ENCODE assay signal across 9 mouse cellular contexts in genomic region chr14:33933778-33934317, GRCm38 (mm10). TPM values are rescaled to one million over a fixed set of nuclear protein-coding genes. Genes with fewer than 3 reads are reported as not detected.
A peak's percentile ranks its signal among the peaks of the same experiment; 100 is the strongest.
DNase-seq lines count a peak whose midpoint lies in the region; ATAC-seq and TF ChIP-seq lines count a peak whose summit lies in the region.
"Had no signal": no experiment of that assay in that cellular context is flagged by ENCODE, and none has a peak within 500 bp of the region (broad histone marks: within the 10 kb centered on the region; RNA-seq: fewer than 3 reads in every experiment).

No protein-coding gene starts in this region.

- no peaks in the 10 kb centered on the region for H3K4me1 ChIP-seq in cerebellum, adult 2 months (ENCODE audit: control insufficient read depth, insufficient read depth, low read length)
- no peaks in the 10 kb centered on the region for H3K4me1 ChIP-seq in heart, postnatal 0 days (ENCODE audit: control insufficient read depth, insufficient read depth)
- no peaks in the 10 kb centered on the region for H3K4me1 ChIP-seq in midbrain, embryonic 11.5 days (ENCODE audit: control insufficient read depth, insufficient read depth, low read length)
- H3K4me1 ChIP-seq: lung, embryonic 15.5 days had no signal

- H3K9ac ChIP-seq in heart, postnatal 0 days (replicated peaks; ENCODE audit: low read depth, low read length): no peak overlapping the region
- H3K9ac ChIP-seq in midbrain, embryonic 11.5 days (ENCODE audit: low read length): no peak overlapping the region
- H3K9ac ChIP-seq: lung, embryonic 15.5 days had no signal

- no peak for TF ChIP-seq POLR2A in cerebellum, adult 2 months (IDR thresholded peaks at IDR 0.05; ENCODE audit: borderline replicate concordance, insufficient read depth, low read length)

- DNase-seq in cerebellum, adult 2 months: peak; percentile 31 to 49
- DNase-seq in cerebellum, adult 9-11 months: no peak
- peak; percentile 34 for DNase-seq in urinary bladder, postnatal 25 days (ENCODE audit: low spot score)
- no peak for DNase-seq in urinary bladder, postnatal 4 days (ENCODE audit: low spot score in 2 of 2)
- DNase-seq in heart, postnatal 0 days (ENCODE audit: low spot score): no peak
- peak; percentile 52 to 66 for DNase-seq in layer of hippocampus, postnatal 14 days (ENCODE audit: low spot score in 2 of 2)
- peak; percentile 95 for DNase-seq in midbrain, embryonic 11.5 days (ENCODE audit: low spot score, missing footprints)
- DNase-seq in spleen, postnatal 36 days (ENCODE audit: low spot score in 2 of 2): no peak

- no peak overlapping the region for H3K4me2 ChIP-seq in heart, postnatal 0 days (ENCODE audit: low read depth, low read length)
- no peak overlapping the region for H3K4me2 ChIP-seq in midbrain, embryonic 11.5 days
- H3K4me2 ChIP-seq: lung, embryonic 15.5 days had no signal

- 0 out of 2 replicates have a peak, but pooled peaks have one; percentile 35 for TF ChIP-seq CTCF in cerebellum, adult 2 months (IDR thresholded peaks at IDR 0.05; ENCODE audit: borderline replicate concordance, insufficient read depth, low read depth, low read length)
- peak; percentile 59 for TF ChIP-seq CTCF in heart, postnatal 0 days (IDR thresholded peaks at IDR 0.05; ENCODE audit: low read depth)

- no peak overlapping the region for H3K27ac ChIP-seq in cerebellum, adult 2 months (ENCODE audit: insufficient read depth, low read length)
- H3K27ac ChIP-seq in heart, postnatal 0 days (ENCODE audit: low read depth): no peak overlapping the region
- H3K27ac ChIP-seq in midbrain, embryonic 11.5 days (ENCODE audit: low read depth, low read length): no peak overlapping the region
- H3K27ac ChIP-seq: lung, embryonic 15.5 days had no signal

- TF ChIP-seq EP300 in heart, postnatal 0 days (IDR thresholded peaks at IDR 0.05; ENCODE audit: low read depth): no peak

- WGBS in cerebellum, adult 2 months: 31% methylated on average over 5 of the region's 5 CpGs
- 29% methylated on average over 5 of the region's 5 CpGs for WGBS in heart, postnatal 0 days
- 40% methylated on average over 5 of the region's 5 CpGs for WGBS in midbrain, embryonic 11.5 days

- H3K9me3 ChIP-seq in heart, postnatal 0 days (replicated peaks; ENCODE audit: control insufficient read depth, low read length): no peaks in the 10 kb centered on the region
- no peaks in the 10 kb centered on the region for H3K9me3 ChIP-seq in midbrain, embryonic 11.5 days (ENCODE audit: control insufficient read depth, low read length)
- H3K9me3 ChIP-seq: lung, embryonic 15.5 days had no signal

- no peak overlapping the region for H3K4me3 ChIP-seq in cerebellum, adult 2 months (replicated peaks; ENCODE audit: insufficient read depth, low read depth, low read length)
- H3K4me3 ChIP-seq in heart, postnatal 0 days (ENCODE audit: low read depth, low read length): no peak overlapping the region
- no peak overlapping the region for H3K4me3 ChIP-seq in midbrain, embryonic 11.5 days (ENCODE audit: low read depth, low read length)
- H3K4me3 ChIP-seq: lung, embryonic 15.5 days had no signal

- no peaks in the 10 kb centered on the region for H3K27me3 ChIP-seq in cerebellum, adult 2 months (ENCODE audit: control insufficient read depth, insufficient read depth, low read length)
- H3K27me3 ChIP-seq in heart, postnatal 0 days (ENCODE audit: control insufficient read depth, insufficient read depth, low read length): peaks cover 37% of the 10 kb centered on the region
- H3K27me3 ChIP-seq in midbrain, embryonic 11.5 days (ENCODE audit: control insufficient read depth, insufficient read depth, low read length): no peaks in the 10 kb centered on the region

- no peaks in the 10 kb centered on the region for H3K36me3 ChIP-seq in heart, postnatal 0 days (replicated peaks; ENCODE audit: control insufficient read depth, insufficient read depth, low read length)
- H3K36me3 ChIP-seq in midbrain, embryonic 11.5 days (ENCODE audit: control insufficient read depth, insufficient read depth, low read length): no peaks in the 10 kb centered on the region
- H3K36me3 ChIP-seq: lung, embryonic 15.5 days had no signal

- no peak for ATAC-seq in heart, postnatal 0 days (ENCODE audit: insufficient read depth, low read depth)
- ATAC-seq in midbrain, embryonic 11.5 days (ENCODE audit: low FRiP score): no peak

RNA-seq across cellular contexts. Expression of gene Gdf2, which starts 7.0 kb away (rescaled TPM):
- 0.03 TPM in 1 of 2 replicates, not detected in the other for polyA plus RNA-seq in cerebellum, adult 2 months (2012; rRNA removed)
- 0.12 and 3.0 TPM in 2 replicates for total RNA-seq in heart, postnatal 0 days (2014; rRNA removed; ENCODE audit: low replicate concordance)
- 0.25 and 0.27 TPM in 2 replicates for polyA plus RNA-seq in heart, postnatal 0 days (2015; fragmentation: Nextera tagmentation; extraction: Ambion mirVana)
- not detected for total RNA-seq in layer of hippocampus, postnatal 14 days (2021)
- not detected in 2 replicates for polyA plus RNA-seq in midbrain, embryonic 11.5 days (2014; fragmentation: Nextera tagmentation; extraction: Ambion mirVana)
- polyA plus RNA-seq: lung, embryonic 15.5 days had no signal

RNA-seq across cellular contexts. Expression of gene Gdf10, which starts 10.5 kb away (rescaled TPM):
- 39.3 and 59.5 TPM in 2 replicates for polyA plus RNA-seq in cerebellum, adult 2 months (2012; rRNA removed)
- total RNA-seq in heart, postnatal 0 days (2014; rRNA removed; ENCODE audit: low replicate concordance): 1.1 and 2.2 TPM in 2 replicates
- 1.6 and 2.3 TPM in 2 replicates for polyA plus RNA-seq in heart, postnatal 0 days (2015; fragmentation: Nextera tagmentation; extraction: Ambion mirVana)
- 1 to 10 TPM; 9.3 TPM for total RNA-seq in layer of hippocampus, postnatal 14 days (2021)
- 1.7 and 1.9 TPM in 2 replicates for polyA plus RNA-seq in midbrain, embryonic 11.5 days (2014; fragmentation: Nextera tagmentation; extraction: Ambion mirVana)

RNA-seq across cellular contexts. Expression of gene Rbp3, which starts 20.0 kb away (rescaled TPM):
- 0.05 TPM in 1 of 2 replicates, not detected in the other for polyA plus RNA-seq in cerebellum, adult 2 months (2012; rRNA removed)
- not detected in 2 replicates for total RNA-seq in heart, postnatal 0 days (2014; rRNA removed; ENCODE audit: low replicate concordance)
- not detected in 2 replicates for polyA plus RNA-seq in heart, postnatal 0 days (2015; fragmentation: Nextera tagmentation; extraction: Ambion mirVana)
- under 1 TPM; 0.09 to 0.10 TPM for total RNA-seq in layer of hippocampus, postnatal 14 days (2021)
- not detected in 2 replicates for polyA plus RNA-seq in midbrain, embryonic 11.5 days (2014; fragmentation: Nextera tagmentation; extraction: Ambion mirVana)

RNA-seq across cellular contexts. Expression of gene Zfp488, which starts 44.7 kb away (rescaled TPM):
- polyA plus RNA-seq in cerebellum, adult 2 months (2012; rRNA removed): 2.1 and 2.3 TPM in 2 replicates
- not detected in 2 replicates for total RNA-seq in heart, postnatal 0 days (2014; rRNA removed; ENCODE audit: low replicate concordance)
- not detected in 2 replicates for polyA plus RNA-seq in heart, postnatal 0 days (2015; fragmentation: Nextera tagmentation; extraction: Ambion mirVana)
- 10 to 100 TPM in 1 of 2 experiments, 1 to 10 TPM in 1; 9.7 to 10.6 TPM for total RNA-seq in layer of hippocampus, postnatal 14 days (2021)
- polyA plus RNA-seq in midbrain, embryonic 11.5 days (2014; fragmentation: Nextera tagmentation; extraction: Ambion mirVana): 0.17 TPM in 1 of 2 replicates, not detected in the other
- polyA plus RNA-seq: lung, embryonic 15.5 days had no signal

Comparison
In these comparisons a context has a peak if more than half of its experiments do, and no peak if none do; other contexts are left out.
1. DNase-seq: peak in cerebellum, adult 2 months (2 of 2), urinary bladder, postnatal 25 days (single experiment), layer of hippocampus, postnatal 14 days (2 of 2) and midbrain, embryonic 11.5 days (single experiment); none in cerebellum, adult 9-11 months (single experiment), urinary bladder, postnatal 4 days (0 of 2), heart, postnatal 0 days (single experiment) and spleen, postnatal 36 days (0 of 2).
2. RNA of gene Gdf10, which starts 10.5 kb away (polyA plus RNA-seq): 39.3 to 59.5 TPM in cerebellum, adult 2 months; 1.7 to 1.9 TPM in midbrain, embryonic 11.5 days and 1.6 to 2.3 TPM in heart, postnatal 0 days; every median in the first group is over 10 times any median in the second.